Comparison of ENCODE assay signal across 27 mouse cellular contexts in genomic region chrX:109108117-109108805, GRCm38 (mm10). TPM values are rescaled to one million over a fixed set of nuclear protein-coding genes. Genes with fewer than 3 reads are reported as not detected.
DNase-seq lines count a peak whose midpoint lies in the region; ATAC-seq and TF ChIP-seq lines count a peak whose summit lies in the region.
"Had no signal": no experiment of that assay in that cellular context is flagged by ENCODE, and none has a peak within 500 bp of the region (broad histone marks: within the 10 kb centered on the region; RNA-seq: fewer than 3 reads in every experiment).

No protein-coding gene starts in this region.

- WGBS in forebrain, embryonic 16.5 days, result 25% methylated on average over 1 of the region's 1 CpGs
- WGBS in liver, postnatal 0 days (ENCODE audit: insufficient replicate concordance), result 20% methylated on average over 1 of the region's 1 CpGs
- 45% methylated on average over 1 of the region's 1 CpGs for WGBS in limb, embryonic 10.5 days

- peak; percentile 97 for ATAC-seq in granulocyte monocyte progenitor cell, adult 5-6 weeks (replicated peaks; ENCODE audit: poor library complexity, severe bottlenecking)
- peak; percentile 92 for ATAC-seq in megakaryocyte, adult 5-6 weeks (ENCODE audit: poor library complexity, severe bottlenecking)
- no peak for ATAC-seq in forebrain, embryonic 16.5 days
- no peak for ATAC-seq in liver, postnatal 0 days
- ATAC-seq: CD4-positive, CD25-positive, alpha-beta regulatory T cell, adult 4 months; forebrain, embryonic 13.5 days; forebrain, postnatal 0 days; Patski had no signal

- H3K4me1 ChIP-seq in MEL (ENCODE audit: control insufficient read depth in 1 of 2, insufficient read depth in 2 of 2, low read length in 2 of 2), result peaks cover 12 to 30% of the 10 kb centered on the region in 2 experiments
- peaks cover 1% of the 10 kb centered on the region for H3K4me1 ChIP-seq in forebrain, embryonic 16.5 days (replicated peaks; ENCODE audit: control insufficient read depth, insufficient read depth, low read length)
- no peaks in the 10 kb centered on the region for H3K4me1 ChIP-seq in liver, postnatal 0 days (ENCODE audit: insufficient read depth)
- H3K4me1 ChIP-seq in limb, embryonic 10.5 days, result 0 out of 2 replicates have a peak, but pooled peaks cover under 1% of the 10 kb centered on the region
- H3K4me1 ChIP-seq: heart, embryonic 15.5 days had no signal

- H3K9ac ChIP-seq in MEL (ENCODE audit: control insufficient read depth, low read depth, low read length, poor library complexity, severe bottlenecking), result no peak overlapping the region
- no peak overlapping the region for H3K9ac ChIP-seq in forebrain, embryonic 16.5 days (replicated peaks; ENCODE audit: low read depth, low read length)
- H3K9ac ChIP-seq in liver, postnatal 0 days (replicated peaks), result no peak overlapping the region
- H3K9ac ChIP-seq: forebrain, embryonic 13.5 days; forebrain, postnatal 0 days; heart, embryonic 12.5 days; heart, embryonic 15.5 days; hindbrain, embryonic 14.5 days had no signal

- DNase-seq in 416B (ENCODE audit: low read depth), result peak; percentile 47
- peak; percentile 59 for DNase-seq in MEL (ENCODE audit: low read depth, low spot score)
- DNase-seq in urinary bladder, postnatal 36 days (ENCODE audit: low spot score in 2 of 2), result no peak
- DNase-seq in liver, postnatal 0 days, result no peak
- no peak for DNase-seq in limb, embryonic 10.5 days (ENCODE audit: low spot score)
- DNase-seq: adrenal gland, postnatal 10 days; adrenal gland, postnatal 36 days; cerebellum, adult 11-12 months; cerebellum, adult 8-10 months; cerebellum, postnatal 10 days; cerebellum, postnatal 36 days; forebrain, postnatal 0 days; gastrocnemius, adult 2 months; gastrocnemius, postnatal 14 days; heart, adult 18-20 months; heart, postnatal 10 days; heart, postnatal 36 days had no signal

- H3K9me3 ChIP-seq in MEL (replicated peaks; ENCODE audit: insufficient read depth, low read length), result no peaks in the 10 kb centered on the region
- H3K9me3 ChIP-seq in forebrain, embryonic 16.5 days (ENCODE audit: control insufficient read depth, low read length), result no peaks in the 10 kb centered on the region
- H3K9me3 ChIP-seq in liver, postnatal 0 days (ENCODE audit: low read length), result no peaks in the 10 kb centered on the region
- H3K9me3 ChIP-seq in limb, embryonic 10.5 days (replicated peaks), result no peaks in the 10 kb centered on the region
- H3K9me3 ChIP-seq: forebrain, embryonic 10.5 days; forebrain, embryonic 13.5 days; heart, embryonic 12.5 days; heart, embryonic 15.5 days had no signal

- H3K27me3 ChIP-seq in MEL (ENCODE audit: control insufficient read depth in 1 of 2, insufficient read depth in 2 of 2, low read length in 2 of 2), result no peaks in the 10 kb centered on the region
- no peaks in the 10 kb centered on the region for H3K27me3 ChIP-seq in forebrain, embryonic 16.5 days (replicated peaks; ENCODE audit: control insufficient read depth, insufficient read depth, low read length)
- H3K27me3 ChIP-seq in liver, postnatal 0 days (ENCODE audit: insufficient read depth, low read length), result no peaks in the 10 kb centered on the region
- no peaks in the 10 kb centered on the region for H3K27me3 ChIP-seq in limb, embryonic 10.5 days (ENCODE audit: low read depth, poor library complexity, severe bottlenecking)
- H3K27me3 ChIP-seq: forebrain, embryonic 13.5 days; heart, embryonic 12.5 days; heart, embryonic 15.5 days had no signal

- peaks cover 43% of the 10 kb centered on the region for H3K79me2 ChIP-seq in MEL (ENCODE audit: control insufficient read depth, insufficient read depth, low read length, poor library complexity)

- peaks cover 7 to 52% of the 10 kb centered on the region in 2 experiments for H3K36me3 ChIP-seq in MEL (ENCODE audit: control insufficient read depth in 1 of 2, insufficient read depth in 2 of 2, low read length in 2 of 2)
- no peaks in the 10 kb centered on the region for H3K36me3 ChIP-seq in forebrain, embryonic 16.5 days (ENCODE audit: control insufficient read depth, insufficient read depth)
- H3K36me3 ChIP-seq in liver, postnatal 0 days (replicated peaks; ENCODE audit: insufficient read depth, low read length), result no peaks in the 10 kb centered on the region
- H3K36me3 ChIP-seq in limb, embryonic 10.5 days, result no peaks in the 10 kb centered on the region
- H3K36me3 ChIP-seq: forebrain, embryonic 10.5 days; heart, embryonic 12.5 days; heart, embryonic 15.5 days had no signal

- TF ChIP-seq EP300 in MEL (IDR thresholded peaks at IDR 0.05; ENCODE audit: low read depth in 1 of 2, low read length in 2 of 2), result peak; percentile 30 to 42; a peak in 1 of 4 replicates
- TF ChIP-seq EP300 in liver, postnatal 0 days (IDR thresholded peaks at IDR 0.05; ENCODE audit: low read depth), result no peak

- no peak overlapping the region for H3K27ac ChIP-seq in MEL (ENCODE audit: control insufficient read depth, low read depth, low read length)
- no peak overlapping the region for H3K27ac ChIP-seq in forebrain, embryonic 16.5 days (ENCODE audit: low read length)
- no peak overlapping the region for H3K27ac ChIP-seq in liver, postnatal 0 days (ENCODE audit: low read depth)
- H3K27ac ChIP-seq in limb, embryonic 10.5 days, result no peak overlapping the region
- H3K27ac ChIP-seq: forebrain, embryonic 10.5 days; forebrain, embryonic 13.5 days; gastrocnemius, adult 2 months; heart, embryonic 15.5 days; hindbrain, embryonic 14.5 days had no signal

- TF ChIP-seq CTCF in MEL (IDR thresholded peaks at IDR 0.05 in 2 of 3, conservative IDR thresholded peaks at IDR 0.05 in 1 of 3; ENCODE audit: control insufficient read depth in 1 of 3, insufficient read depth in 1 of 3, low read depth in 2 of 3, low read length in 3 of 3, poor library complexity in 1 of 3, severe bottlenecking in 1 of 3), result no peak
- TF ChIP-seq CTCF in liver, postnatal 0 days (IDR thresholded peaks at IDR 0.05; ENCODE audit: low read depth), result no peak

- no peak for TF ChIP-seq POLR2A in MEL (IDR thresholded peaks at IDR 0.05; ENCODE audit: control insufficient read depth in 1 of 2, insufficient read depth in 1 of 2, low read depth in 1 of 2, low read length in 2 of 2, poor library complexity in 1 of 2)

- no peak for TF ChIP-seq RAD21 in MEL (IDR thresholded peaks at IDR 0.05; ENCODE audit: low read depth, low read length)

- H3K4me2 ChIP-seq in forebrain, embryonic 16.5 days (ENCODE audit: low read length), result no peak overlapping the region
- no peak overlapping the region for H3K4me2 ChIP-seq in liver, postnatal 0 days (ENCODE audit: low read depth, low read length)
- H3K4me2 ChIP-seq: forebrain, embryonic 13.5 days; heart, embryonic 12.5 days; heart, embryonic 15.5 days; hindbrain, embryonic 14.5 days had no signal

- H3K4me3 ChIP-seq in MEL (ENCODE audit: control insufficient read depth in 1 of 2, insufficient read depth in 1 of 2, low read depth in 2 of 2, low read length in 2 of 2), result no peak overlapping the region
- H3K4me3 ChIP-seq in forebrain, embryonic 16.5 days (replicated peaks; ENCODE audit: low read length), result no peak overlapping the region
- no peak overlapping the region for H3K4me3 ChIP-seq in liver, postnatal 0 days (ENCODE audit: low read depth, low read length)
- H3K4me3 ChIP-seq in limb, embryonic 10.5 days, result no peak overlapping the region
- H3K4me3 ChIP-seq: forebrain, embryonic 10.5 days; forebrain, embryonic 13.5 days; gastrocnemius, adult 2 months; heart, embryonic 12.5 days; heart, embryonic 15.5 days had no signal

TF ChIP-seq in MEL, 35 proteins besides CTCF, POLR2A, EP300 and RAD21 (continues in another document):
- peak; percentile 55; the same call in 1 of the 2 replicates for TF ChIP-seq SIN3A (IDR thresholded peaks at IDR 0.05; ENCODE audit: low read length)
- 0 out of 2 replicates have a peak, but pooled peaks have one; percentile 1 for TF ChIP-seq ZC3H11A (IDR thresholded peaks at IDR 0.05; ENCODE audit: low read depth, low read length)
- TF ChIP-seq TAL1 (IDR thresholded peaks at IDR 0.05; ENCODE audit: low read length), result no peak
- TF ChIP-seq GABPA (IDR thresholded peaks at IDR 0.05; ENCODE audit: low read depth, low read length), result no peak
- peak; percentile 94 for TF ChIP-seq MAX (IDR thresholded peaks at IDR 0.05; ENCODE audit: low read length)
- peak in 1 of 2 experiments; percentile 36; a peak in 1 of 4 replicates for TF ChIP-seq USF2 (IDR thresholded peaks at IDR 0.05; ENCODE audit: borderline replicate concordance in 1 of 2, insufficient read depth in 1 of 2, low read depth in 1 of 2, low read length in 2 of 2)
- TF ChIP-seq POLR2AphosphoS2 (IDR thresholded peaks at IDR 0.05; ENCODE audit: low read length), result no peak
- no peak for TF ChIP-seq MAZ (IDR thresholded peaks at IDR 0.05; ENCODE audit: low read depth, low read length)
- peak; percentile 90 for TF ChIP-seq MXI1 (IDR thresholded peaks at IDR 0.05; ENCODE audit: low read depth, low read length)
- no peak for TF ChIP-seq NELFE (IDR thresholded peaks at IDR 0.05; ENCODE audit: low read depth, low read length)
- no peak for TF ChIP-seq TBP (IDR thresholded peaks at IDR 0.05; ENCODE audit: low read depth, low read length)
- TF ChIP-seq USF1 (IDR thresholded peaks at IDR 0.05; ENCODE audit: low read depth, low read length), result peak; percentile 83
- peak; percentile 65; the same call in 1 of the 2 replicates for TF ChIP-seq ELF1 (IDR thresholded peaks at IDR 0.05; ENCODE audit: low read depth, low read length)
- no peak for TF ChIP-seq JUND (IDR thresholded peaks at IDR 0.05; ENCODE audit: low read depth, low read length)
- TF ChIP-seq RCOR1 (IDR thresholded peaks at IDR 0.05; ENCODE audit: low read depth, low read length), result peak; percentile 5; the same call in 1 of the 2 replicates
- peak; percentile 49 for TF ChIP-seq ETS1 (IDR thresholded peaks at IDR 0.05; ENCODE audit: low read depth, low read length)
- 0 out of 2 replicates have a peak, but pooled peaks have one; percentile 24 for TF ChIP-seq CHD1 (IDR thresholded peaks at IDR 0.05; ENCODE audit: low read depth, low read length)
- peak; percentile 93 for TF ChIP-seq MYC (IDR thresholded peaks at IDR 0.05; ENCODE audit: low read depth, low read length)
- TF ChIP-seq TCF12 (IDR thresholded peaks at IDR 0.05; ENCODE audit: low read depth, low read length), result no peak

RNA-seq across cellular contexts. Expression of gene Sh3bgrl, which starts 13.1 kb away (rescaled TPM):
- 79.7 and 83.6 TPM in 2 replicates for total RNA-seq in MEL (2012; rRNA removed)
- 100 to 1,000 TPM in 1 of 2 experiments, 10 to 100 TPM in 1; 50.5 to 126 TPM for polyA plus RNA-seq in MEL (2012; ENCODE audit: insufficient read depth in 1 of 2, insufficient read length in 2 of 2, low read depth in 1 of 2, low replicate concordance in 2 of 2, missing spikeins in 1 of 2)
- 127 and 132 TPM in 2 replicates for total RNA-seq in granulocyte monocyte progenitor cell, adult 5-6 weeks (2014; fragmentation: Nextera tagmentation)
- total RNA-seq in granulocyte monocyte progenitor cell, adult 5-6 weeks (2017), result 122 and 142 TPM in 2 replicates
- total RNA-seq in megakaryocyte, adult 5-6 weeks (2015), result 235 and 283 TPM in 2 replicates
- 177 and 189 TPM in 2 replicates for total RNA-seq in megakaryocyte, adult 5-6 weeks (2017)
- polyA plus RNA-seq in forebrain, embryonic 16.5 days (2015; fragmentation: Nextera tagmentation; extraction: Ambion mirVana), result 272 and 280 TPM in 2 replicates
- polyA plus RNA-seq in liver, postnatal 0 days (2015; fragmentation: Nextera tagmentation; extraction: Ambion mirVana), result 32.2 and 36.8 TPM in 2 replicates
- polyA plus RNA-seq in limb, embryonic 10.5 days (2016; fragmentation: Nextera tagmentation; extraction: Ambion mirVana), result 107 and 140 TPM in 2 replicates

Comparison
In these comparisons a context has a peak if more than half of its experiments do, and no peak if none do; other contexts are left out.
1. DNase-seq: peak in 416B (single experiment) and MEL (single experiment); none in urinary bladder, postnatal 36 days (0 of 2), liver, postnatal 0 days (single experiment) and limb, embryonic 10.5 days (single experiment).
2. ATAC-seq: peak in granulocyte monocyte progenitor cell, adult 5-6 weeks (single experiment) and megakaryocyte, adult 5-6 weeks (single experiment); none in forebrain, embryonic 16.5 days (single experiment) and liver, postnatal 0 days (single experiment).